Mouse (Mus musculus) stomach, postnatal 0 days (tissue): Measurements from ENCODE around the gene Ppfibp2.

Source experiments
- CTCF ChIP-seq: IDR thresholded peaks from 2 replicates; pipeline ENCODE4 v1.5.1; 2016; ENCODE audit warnings: antibody characterized with exemption, low read depth, mild to moderate bottlenecking, moderate library complexity
- EP300 ChIP-seq: optimal IDR thresholded peaks from 2 replicates; pipeline ENCODE3; 2016; ENCODE audit warnings: antibody characterized with exemption

- TF ChIP-seq EP300 = no peak
- no peak for TF ChIP-seq CTCF
These were observed 27.3 kb upstream of the Ppfibp2 start for GRCm38 (mm10) chr7:107567674-107568073.
